Mouse (Mus musculus): ENCODE results near the gene Cers5.

DNA sequence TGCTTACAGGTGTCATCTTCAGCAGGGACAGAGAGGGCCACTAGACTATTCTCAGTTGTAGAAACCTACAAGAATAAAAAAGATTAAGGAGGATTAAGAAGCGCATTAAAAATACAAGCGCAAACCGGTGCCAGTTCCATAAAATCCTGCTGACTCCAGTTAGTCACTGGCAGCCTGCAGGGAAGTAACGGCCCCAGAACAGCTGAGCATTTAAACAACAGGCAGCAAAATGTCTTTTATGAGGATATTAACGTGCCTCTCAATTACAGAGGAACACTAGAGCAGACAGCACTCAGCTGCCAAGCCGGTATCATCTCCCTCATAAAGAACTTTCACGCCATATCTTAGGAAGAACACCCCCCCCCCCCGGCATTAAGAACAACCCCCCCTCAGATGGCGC is 24.1 kb upstream of the Cers5 start:
- TF ChIP-seq CTCF (IDR thresholded peaks at IDR 0.05; ENCODE audit: low read depth, low read length), result no peak
- no peak for TF ChIP-seq GATA1 (IDR thresholded peaks at IDR 0.05; ENCODE audit: borderline replicate concordance, low read length)
- no peak for TF ChIP-seq POLR2AphosphoS5 (IDR thresholded peaks at IDR 0.05; ENCODE audit: insufficient replicate concordance, low read depth, low read length)
- no peak for TF ChIP-seq TAL1 (conservative IDR thresholded peaks at IDR 0.05; ENCODE audit: low read depth, low read length)
